Mouse (Mus musculus) hindbrain, embryonic 14.5 days (tissue): ENCODE measurements at regions not wholly inside any gene's neighbourhood (a gene's known extent, or its start where the extent isn't known, plus 50 kb on each side); places are given as distances from the start of the nearest gene placed in this dataset.
A peak's percentile ranks its signal among the peaks of the same experiment; 100 is the strongest.

Source experiments
- ATAC-seq: fragments of 200-750 bp; cut with Nextera tagmentation; 2 replicates; pipeline ENCODE4 v1.8.0; 2017; ENCODE audit warnings: moderate number of reproducible peaks, mild to moderate bottlenecking, moderate TSS enrichment, moderate library complexity; ENCODE audit not compliant: low FRiP score
- DNase-seq: peaks from one replicate; pipeline ENCODE4 v3.0.0-alpha.2; 2015; ENCODE audit warnings: low spot score
- H3K27ac ChIP-seq: fragments of 300-500 bp; sonication (generic); 2 replicates; pipeline ENCODE4 v1.5.1; 2014; ENCODE audit warnings: mild to moderate bottlenecking, moderate library complexity
- H3K27me3 ChIP-seq: fragments of 300-500 bp; sonication (generic); 2 replicates; pipeline ENCODE4 v1.6.1; 2014; ENCODE audit warnings: mild to moderate bottlenecking, low read length, mixed read lengths; ENCODE audit not compliant: control insufficient read depth, insufficient read depth
- H3K36me3 ChIP-seq: fragments of 300-500 bp; sonication (generic); replicated peaks from 2 replicates; pipeline ENCODE4 v1.6.1; 2014; ENCODE audit not compliant: control insufficient read depth, insufficient read depth
- H3K4me1 ChIP-seq: fragments of 300-500 bp; sonication (generic); replicated peaks from 2 replicates; pipeline ENCODE4 v1.6.1; 2014; ENCODE audit warnings: antibody characterized with exemption, low read length, mixed read lengths; ENCODE audit not compliant: control insufficient read depth, insufficient read depth
- H3K4me2 ChIP-seq: fragments of 300-500 bp; sonication (generic); replicated peaks from 2 replicates; pipeline ENCODE4 v1.6.1; 2014; ENCODE audit warnings: mild to moderate bottlenecking, moderate library complexity
- H3K4me3 ChIP-seq: fragments of 300-500 bp; sonication (generic); replicated peaks from 2 replicates; pipeline ENCODE4 v1.5.1; 2014; ENCODE audit warnings: mild to moderate bottlenecking, low read length
- H3K9ac ChIP-seq: fragments of 300-500 bp; sonication (generic); 2 replicates; pipeline ENCODE4 v1.6.1; 2014
- H3K9me3 ChIP-seq: fragments of 300-500 bp; sonication (generic); 2 replicates; pipeline ENCODE4 v1.6.1; 2016; ENCODE audit warnings: low read length; ENCODE audit not compliant: control insufficient read depth
- WGBS: fragments of 180-500 bp; shearing (Covaris S2); extraction: QIAGEN DNeasy Blood & Tissue Kit; methylation state at CpG from one replicate; pipeline ENCODE4 v1.1.7; 2014; 5-methylcytosine and 5-hydroxymethylcytosine counted together

GRCm38 (mm10) chr15:62284606-62285531, 1362.1 kb upstream of the A1bg start:
- Histone ChIP-seq H3K9me3 (no peaks in the 10 kb centered on the region), H3K9ac (no peak overlapping the region), H3K27ac (peak overlapping the region; percentile 67), H3K27me3 (no peaks in the 10 kb centered on the region), H3K4me2 (no peak overlapping the region), H3K4me1 (0 out of 2 replicates have a peak, but pooled peaks cover 6% of the 10 kb centered on the region), H3K36me3 (no peaks in the 10 kb centered on the region), H3K4me3 (no peak overlapping the region)
- DNase-seq = no peak
- ATAC-seq = peak; percentile 51; the same call in 1 of the 2 replicates
- 78% methylated on average over 7 of the region's 7 CpGs for WGBS

GRCm38 (mm10) chr15:62283661-62284429, 1361.0 kb upstream of the A1bg start:
- peak overlapping the region; percentile 67 for H3K27ac ChIP-seq
- no peak overlapping the region for H3K4me2 ChIP-seq
- H3K36me3 ChIP-seq = no peaks in the 10 kb centered on the region
- no peak for DNase-seq
- no peak overlapping the region for H3K9ac ChIP-seq
- no peak overlapping the region for H3K4me3 ChIP-seq
- H3K9me3 ChIP-seq = no peaks in the 10 kb centered on the region
- 64% methylated on average over 6 of the region's 6 CpGs for WGBS
- no peak for ATAC-seq
- 0 out of 2 replicates have a peak, but pooled peaks cover 6% of the 10 kb centered on the region for H3K4me1 ChIP-seq
- H3K27me3 ChIP-seq = no peaks in the 10 kb centered on the region

- H3K4me3 ChIP-seq = no peak overlapping the region
- H3K4me2 ChIP-seq = no peak overlapping the region
- no peak for DNase-seq
- H3K9me3 ChIP-seq = no peaks in the 10 kb centered on the region
- H3K27ac ChIP-seq = no peak overlapping the region
- H3K9ac ChIP-seq = no peak overlapping the region
- H3K27me3 ChIP-seq = no peaks in the 10 kb centered on the region
- 0 out of 2 replicates have a peak, but pooled peaks cover 6% of the 10 kb centered on the region for H3K4me1 ChIP-seq
- H3K36me3 ChIP-seq = no peaks in the 10 kb centered on the region
- 79% methylated on average over 9 of the region's 9 CpGs for WGBS
- ATAC-seq = no peak
Measured at GRCm38 (mm10) chr15:62282646-62283045, 1359.8 kb upstream of the A1bg start.

GRCm38 (mm10) chr15:62282116-62282515, 1359.3 kb upstream of the A1bg start:
- no peak for DNase-seq
- Histone ChIP-seq H3K9me3 (no peaks in the 10 kb centered on the region), H3K36me3 (no peaks in the 10 kb centered on the region), H3K4me2 (no peak overlapping the region), H3K27me3 (no peaks in the 10 kb centered on the region), H3K9ac (no peak overlapping the region), H3K27ac (no peak overlapping the region), H3K4me1 (0 out of 2 replicates have a peak, but pooled peaks cover 6% of the 10 kb centered on the region), H3K4me3 (no peak overlapping the region)
- WGBS = 80% methylated on average over 1 of the region's 1 CpGs
- no peak for ATAC-seq

GRCm38 (mm10) chr15:62279526-62279925, 1356.7 kb upstream of the A1bg start:
- H3K27ac ChIP-seq = no peak overlapping the region
- no peak for DNase-seq
- 88% methylated on average over 2 of the region's 2 CpGs for WGBS

GRCm38 (mm10) chr15:62274818-62275217, 1352.0 kb upstream of the A1bg start:
- H3K9ac ChIP-seq = no peak overlapping the region
- ATAC-seq = no peak

More at GRCm38 (mm10) chr15:62279526-62279925, 1356.7 kb upstream of the A1bg start:
- no peaks in the 10 kb centered on the region for H3K9me3 ChIP-seq
- no peak overlapping the region for H3K4me3 ChIP-seq
- H3K4me2 ChIP-seq = no peak overlapping the region
- no peak for ATAC-seq
- H3K9ac ChIP-seq = no peak overlapping the region
- H3K36me3 ChIP-seq = no peaks in the 10 kb centered on the region
- 0 out of 2 replicates have a peak, but pooled peaks cover 4% of the 10 kb centered on the region for H3K4me1 ChIP-seq
- H3K27me3 ChIP-seq = no peaks in the 10 kb centered on the region

GRCm38 (mm10) chr15:62273855-62274488, 1351.2 kb upstream of the A1bg start:
- no peak for ATAC-seq

More at GRCm38 (mm10) chr15:62274818-62275217, 1352.0 kb upstream of the A1bg start:
- Histone ChIP-seq H3K27me3 (no peaks in the 10 kb centered on the region), H3K27ac (no peak overlapping the region), H3K4me1 (no peaks in the 10 kb centered on the region), H3K4me2 (no peak overlapping the region), H3K9me3 (no peaks in the 10 kb centered on the region), H3K4me3 (no peak overlapping the region), H3K36me3 (no peaks in the 10 kb centered on the region)
- DNase-seq = no peak
- 95% methylated on average over 1 of the region's 1 CpGs for WGBS

GRCm38 (mm10) chr15:62272755-62273154, 1349.9 kb upstream of the A1bg start:
- no peak overlapping the region for H3K27ac ChIP-seq
- no peaks in the 10 kb centered on the region for H3K36me3 ChIP-seq
- H3K4me3 ChIP-seq = no peak overlapping the region
- no peaks in the 10 kb centered on the region for H3K27me3 ChIP-seq
- H3K4me1 ChIP-seq = no peaks in the 10 kb centered on the region
- no peaks in the 10 kb centered on the region for H3K9me3 ChIP-seq
- no peak overlapping the region for H3K4me2 ChIP-seq
- DNase-seq = no peak
- no peak overlapping the region for H3K9ac ChIP-seq
- 84% methylated on average over 2 of the region's 2 CpGs for WGBS
- ATAC-seq = no peak

More at GRCm38 (mm10) chr15:62273855-62274488, 1351.2 kb upstream of the A1bg start:
- Histone ChIP-seq H3K9ac (no peak overlapping the region), H3K4me3 (no peak overlapping the region), H3K27ac (no peak overlapping the region), H3K4me2 (no peak overlapping the region), H3K4me1 (no peaks in the 10 kb centered on the region), H3K9me3 (no peaks in the 10 kb centered on the region), H3K27me3 (no peaks in the 10 kb centered on the region), H3K36me3 (no peaks in the 10 kb centered on the region)
- DNase-seq = no peak
- 86% methylated on average over 1 of the region's 1 CpGs for WGBS

GRCm38 (mm10) chr15:62271428-62271827, 1348.6 kb upstream of the A1bg start:
- no peak overlapping the region for H3K4me3 ChIP-seq

More at GRCm38 (mm10) chr15:62271428-62271827, 1348.6 kb upstream of the A1bg start:
- no peaks in the 10 kb centered on the region for H3K27me3 ChIP-seq
- no peak overlapping the region for H3K9ac ChIP-seq
- ATAC-seq (no peak), DNase-seq (no peak)
- WGBS = 97% methylated on average over 2 of the region's 2 CpGs
- H3K4me1 ChIP-seq = no peaks in the 10 kb centered on the region
- no peak overlapping the region for H3K4me2 ChIP-seq
- H3K9me3 ChIP-seq = no peaks in the 10 kb centered on the region
- no peak overlapping the region for H3K27ac ChIP-seq
- no peaks in the 10 kb centered on the region for H3K36me3 ChIP-seq
